Mouse (Mus musculus): ENCODE measurements around the gene Bcas2. TPM values are rescaled to one million over a fixed set of nuclear protein-coding genes. Genes with fewer than 3 reads are reported as not detected.

The Bcas2 gene
- polyA plus RNA-seq (2016; fragmentation: Nextera tagmentation; extraction: Ambion mirVana), result 215 and 218 TPM in 2 replicates

GRCm38 (mm10) chr3:103171505-103172267, at the start of gene Bcas2:
Bcas2 (plus strand) TSS chr3:103171655.
- Histone ChIP-seq H3K27ac (no peak within 1 kb of the TSS), H3K9ac (peak within 1 kb of the TSS; percentile 85), H3K4me2 (replicated peaks) (peak within 1 kb of the TSS; percentile 63), H3K27me3 (replicated peaks) (no peaks in the 10 kb centered on the region), H3K4me3 (peak within 1 kb of the TSS; percentile 75), H3K4me1 (peaks cover 11% of the 10 kb centered on the region), H3K36me3 (peaks cover 29% of the 10 kb centered on the region), H3K9me3 (no peaks in the 10 kb centered on the region)
- peak; percentile 96 for ATAC-seq (ENCODE audit: low FRiP score, low read depth)
- WGBS, result under 1% methylated on average over 56 of the region's 56 CpGs

- peaks cover 13% of the 10 kb centered on the region; the same call in 1 of the 2 replicates for H3K4me1 ChIP-seq
- H3K27me3 ChIP-seq (replicated peaks), result peaks cover 6% of the 10 kb centered on the region
- H3K9me3 ChIP-seq, result no peaks in the 10 kb centered on the region
- no peak for ATAC-seq (ENCODE audit: low FRiP score, low read depth)
- H3K36me3 ChIP-seq, result no peaks in the 10 kb centered on the region
- H3K9ac ChIP-seq, result no peak overlapping the region
- no peak overlapping the region for H3K4me3 ChIP-seq
- no peak overlapping the region for H3K4me2 ChIP-seq (replicated peaks)
- 86% methylated on average over 3 of the region's 3 CpGs for WGBS
- H3K27ac ChIP-seq, result no peak overlapping the region
These were observed 47.8 kb upstream of the Bcas2 start for GRCm38 (mm10) chr3:103123636-103124035.

- no peaks in the 10 kb centered on the region for H3K36me3 ChIP-seq
- peaks cover 22% of the 10 kb centered on the region for H3K4me1 ChIP-seq
- no peak overlapping the region for H3K4me2 ChIP-seq (replicated peaks)
- H3K27me3 ChIP-seq (replicated peaks), result peaks cover 12% of the 10 kb centered on the region
- no peak for ATAC-seq (ENCODE audit: low FRiP score, low read depth)
- WGBS, result 94% methylated on average over 3 of the region's 3 CpGs
- no peak overlapping the region for H3K4me3 ChIP-seq
- H3K27ac ChIP-seq, result no peak overlapping the region
- no peak overlapping the region for H3K9ac ChIP-seq
- H3K9me3 ChIP-seq, result no peaks in the 10 kb centered on the region
These were observed 45.3 kb upstream of the Bcas2 start for GRCm38 (mm10) chr3:103126138-103126537.

- 6% methylated on average over 2 of the region's 2 CpGs for WGBS
- Histone ChIP-seq H3K4me3 (no peak overlapping the region), H3K36me3 (no peaks in the 10 kb centered on the region), H3K4me1 (peaks cover 22% of the 10 kb centered on the region), H3K27ac (no peak overlapping the region), H3K27me3 (replicated peaks) (peaks cover 12% of the 10 kb centered on the region), H3K9ac (no peak overlapping the region), H3K4me2 (replicated peaks) (no peak overlapping the region), H3K9me3 (no peaks in the 10 kb centered on the region)
- ATAC-seq (ENCODE audit: low FRiP score, low read depth), result 0 out of 2 replicates have a peak, but pooled peaks have one; percentile 50
These were observed 44.3 kb upstream of the Bcas2 start for GRCm38 (mm10) chr3:103127177-103127576.

- ATAC-seq (ENCODE audit: low FRiP score, low read depth), result no peak
- H3K9ac ChIP-seq, result no peak overlapping the region
- H3K27ac ChIP-seq, result no peak overlapping the region
- peaks cover 22% of the 10 kb centered on the region for H3K4me1 ChIP-seq
- no peak overlapping the region for H3K4me3 ChIP-seq
- WGBS, result 54% methylated on average over 5 of the region's 5 CpGs
- H3K4me2 ChIP-seq (replicated peaks), result no peak overlapping the region
- H3K27me3 ChIP-seq (replicated peaks), result peaks cover 12% of the 10 kb centered on the region
- no peaks in the 10 kb centered on the region for H3K9me3 ChIP-seq
- no peaks in the 10 kb centered on the region for H3K36me3 ChIP-seq
These were observed 43.7 kb upstream of the Bcas2 start for GRCm38 (mm10) chr3:103127721-103128120.

- Histone ChIP-seq H3K9ac (no peak overlapping the region), H3K27ac (no peak overlapping the region)
- 37% methylated on average over 4 of the region's 4 CpGs for WGBS
These were observed 43.2 kb upstream of the Bcas2 start for GRCm38 (mm10) chr3:103128251-103128650.

GRCm38 (mm10) chr3:103129367-103130159, 41.9 kb upstream of the Bcas2 start:
- no peak for ATAC-seq (ENCODE audit: low FRiP score, low read depth)
- H3K27ac ChIP-seq, result no peak overlapping the region
- H3K9ac ChIP-seq, result no peak overlapping the region
- H3K4me1 ChIP-seq, result peaks cover 22% of the 10 kb centered on the region
- peaks cover 12% of the 10 kb centered on the region for H3K27me3 ChIP-seq (replicated peaks)
- H3K4me2 ChIP-seq (replicated peaks), result peak overlapping the region; percentile 14; the same call in 1 of the 2 replicates
- no peaks in the 10 kb centered on the region for H3K9me3 ChIP-seq
- H3K4me3 ChIP-seq, result no peak overlapping the region
- WGBS, result 88% methylated on average over 8 of the region's 8 CpGs
- no peaks in the 10 kb centered on the region for H3K36me3 ChIP-seq

More at GRCm38 (mm10) chr3:103128251-103128650, 43.2 kb upstream of the Bcas2 start:
- H3K4me3 ChIP-seq, result no peak overlapping the region
- no peaks in the 10 kb centered on the region for H3K36me3 ChIP-seq
- no peaks in the 10 kb centered on the region for H3K9me3 ChIP-seq
- no peak overlapping the region for H3K4me2 ChIP-seq (replicated peaks)
- ATAC-seq (ENCODE audit: low FRiP score, low read depth), result no peak
- peaks cover 22% of the 10 kb centered on the region for H3K4me1 ChIP-seq
- H3K27me3 ChIP-seq (replicated peaks), result peaks cover 12% of the 10 kb centered on the region

- peak overlapping the region; percentile 14; the same call in 1 of the 2 replicates for H3K4me2 ChIP-seq (replicated peaks)
- H3K9ac ChIP-seq, result no peak overlapping the region
- no peak overlapping the region for H3K27ac ChIP-seq
- H3K36me3 ChIP-seq, result no peaks in the 10 kb centered on the region
- peaks cover 22% of the 10 kb centered on the region for H3K4me1 ChIP-seq
- no peaks in the 10 kb centered on the region for H3K9me3 ChIP-seq
- H3K4me3 ChIP-seq, result no peak overlapping the region
- peaks cover 12% of the 10 kb centered on the region for H3K27me3 ChIP-seq (replicated peaks)
- ATAC-seq (ENCODE audit: low FRiP score, low read depth), result peak; percentile 61; the same call in 1 of the 2 replicates
- WGBS, result 36% methylated on average over 6 of the region's 6 CpGs
These were observed 41.2 kb upstream of the Bcas2 start for GRCm38 (mm10) chr3:103130236-103130751.

- no peak overlapping the region for H3K27ac ChIP-seq
- no peak for ATAC-seq (ENCODE audit: low FRiP score, low read depth)
- H3K27me3 ChIP-seq (replicated peaks), result peaks cover 12% of the 10 kb centered on the region
- 92% methylated on average over 10 of the region's 10 CpGs for WGBS
- H3K9me3 ChIP-seq, result no peaks in the 10 kb centered on the region
- no peak overlapping the region for H3K4me3 ChIP-seq
- peaks cover 12% of the 10 kb centered on the region for H3K4me1 ChIP-seq
- no peak overlapping the region for H3K4me2 ChIP-seq (replicated peaks)
- no peaks in the 10 kb centered on the region for H3K36me3 ChIP-seq
- no peak overlapping the region for H3K9ac ChIP-seq
These were observed 38.4 kb upstream of the Bcas2 start for GRCm38 (mm10) chr3:103133098-103133497.

- Histone ChIP-seq H3K27ac (no peak overlapping the region), H3K4me1 (no peaks in the 10 kb centered on the region), H3K36me3 (no peaks in the 10 kb centered on the region), H3K4me2 (replicated peaks) (no peak overlapping the region), H3K4me3 (no peak overlapping the region), H3K9ac (no peak overlapping the region), H3K27me3 (replicated peaks) (no peaks in the 10 kb centered on the region), H3K9me3 (no peaks in the 10 kb centered on the region)
- 90% methylated on average over 4 of the region's 4 CpGs for WGBS
- no peak for ATAC-seq (ENCODE audit: low FRiP score, low read depth)
These were observed 34.9 kb upstream of the Bcas2 start for GRCm38 (mm10) chr3:103136414-103137077.

- ATAC-seq (ENCODE audit: low FRiP score, low read depth), result no peak
- H3K36me3 ChIP-seq, result no peaks in the 10 kb centered on the region
- no peaks in the 10 kb centered on the region for H3K27me3 ChIP-seq (replicated peaks)
- no peaks in the 10 kb centered on the region for H3K9me3 ChIP-seq
- no peak overlapping the region for H3K4me2 ChIP-seq (replicated peaks)
- no peak overlapping the region for H3K4me3 ChIP-seq
- no peak overlapping the region for H3K27ac ChIP-seq
- no peak overlapping the region for H3K9ac ChIP-seq
- WGBS, result 77% methylated on average over 8 of the region's 8 CpGs
- no peaks in the 10 kb centered on the region for H3K4me1 ChIP-seq
These were observed 32.4 kb upstream of the Bcas2 start for GRCm38 (mm10) chr3:103139047-103139446.

All from neural tube, embryonic 12.5 days (tissue).